Mouse (Mus musculus) retina, adult 2 months (tissue): ENCODE results near the gene Gpn3.

Experiments
- DNase-seq: peaks from one replicate; pipeline ENCODE4 v3.0.0-alpha.2; 2012; ENCODE audit warnings: low read depth, low spot score

Gpn3 gene

DNA sequence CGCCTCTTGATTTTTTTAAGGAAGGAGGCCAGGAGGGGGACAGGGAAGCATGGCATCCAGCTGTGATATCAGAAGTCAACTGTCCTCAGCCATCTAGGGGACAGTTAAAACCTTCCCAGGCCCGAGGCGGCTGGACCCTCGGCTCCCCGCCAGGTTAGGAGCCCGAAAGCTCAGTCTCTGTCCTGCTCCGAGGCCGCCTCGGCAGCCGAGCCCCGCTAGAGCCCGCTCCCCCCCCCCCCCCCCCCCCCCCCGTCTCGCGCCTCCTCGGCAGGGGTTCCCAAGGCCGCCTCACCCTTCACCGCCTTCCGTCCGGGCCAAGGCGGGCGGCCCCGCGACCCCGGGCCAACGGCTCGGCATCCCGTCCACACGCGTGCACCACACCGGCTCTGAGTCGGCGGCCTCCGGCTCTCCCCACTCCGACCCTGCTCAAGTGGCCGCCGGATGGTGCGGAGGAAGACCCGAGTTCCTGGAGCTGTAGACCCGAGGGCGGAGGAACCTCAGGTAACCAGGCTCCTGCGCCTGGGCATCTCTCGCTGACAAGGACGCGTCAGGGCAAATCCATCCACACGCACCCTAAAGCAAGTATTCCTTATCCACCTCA, at the start of gene Gpn3:
Gpn3 (plus strand) TSS at position 286 of the 601 bp plus-strand sequence.
- no peak for DNase-seq

DNA sequence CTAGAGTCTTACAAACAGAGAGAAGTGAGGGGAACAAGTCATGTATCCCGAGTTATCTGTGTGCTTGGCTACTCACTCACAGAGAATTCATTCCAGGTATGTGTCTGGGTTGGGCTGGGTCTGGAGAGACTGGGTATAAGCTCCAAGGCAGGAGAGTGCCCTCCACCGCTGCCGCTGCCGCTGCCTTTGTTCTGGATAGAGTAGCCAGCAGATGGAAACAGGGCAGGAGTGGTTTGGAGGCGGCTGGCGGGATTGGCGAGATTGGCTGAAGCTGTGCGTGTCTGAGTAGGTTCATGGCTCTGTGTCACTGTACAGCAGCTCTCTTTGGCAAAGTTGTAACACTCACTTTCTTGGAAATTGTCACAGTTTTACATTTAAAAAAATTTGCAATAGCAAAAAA, 48.2 kb upstream of the Gpn3 start:
- no peak for DNase-seq

DNA sequence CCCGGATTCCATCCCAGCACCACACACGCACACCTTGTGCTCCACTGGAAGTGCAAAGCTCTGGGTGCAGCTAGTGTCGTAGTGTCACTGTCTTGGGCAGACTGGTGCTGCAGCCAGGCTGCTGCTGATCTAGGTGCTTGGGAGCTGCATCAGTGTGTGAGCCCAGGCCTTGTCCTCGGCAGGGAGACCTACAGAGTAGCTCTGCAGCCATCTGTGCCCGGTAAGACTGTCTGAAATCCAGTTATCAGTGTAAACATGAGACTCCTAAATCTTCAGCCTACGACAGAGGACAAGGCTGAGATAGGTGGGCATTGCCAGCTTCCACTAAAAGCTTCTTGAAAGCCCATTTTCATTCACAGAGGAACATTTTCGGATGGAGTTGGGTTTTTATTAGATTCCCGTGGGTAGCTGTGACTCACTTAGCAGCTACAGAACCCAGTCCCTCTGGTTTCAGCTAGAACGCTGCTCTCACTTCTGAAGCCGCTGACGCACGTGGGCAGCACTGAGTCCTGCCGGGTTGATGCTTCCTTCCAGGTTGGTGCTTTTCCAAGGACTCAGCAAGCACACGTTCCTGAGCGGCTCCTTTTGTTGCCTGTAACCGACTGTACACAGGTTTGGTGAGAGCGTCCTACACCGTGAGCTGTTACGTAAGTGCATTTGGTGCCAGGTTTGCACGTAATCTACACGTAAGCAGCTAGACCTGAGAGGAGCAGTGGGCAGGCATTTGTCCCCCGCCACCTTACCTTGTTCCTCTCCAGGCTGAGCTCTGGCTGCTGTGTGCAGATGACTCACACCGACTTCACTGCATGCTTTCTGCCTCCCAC, 46.9 kb upstream of the Gpn3 start:
- DNase-seq = no peak

DNA sequence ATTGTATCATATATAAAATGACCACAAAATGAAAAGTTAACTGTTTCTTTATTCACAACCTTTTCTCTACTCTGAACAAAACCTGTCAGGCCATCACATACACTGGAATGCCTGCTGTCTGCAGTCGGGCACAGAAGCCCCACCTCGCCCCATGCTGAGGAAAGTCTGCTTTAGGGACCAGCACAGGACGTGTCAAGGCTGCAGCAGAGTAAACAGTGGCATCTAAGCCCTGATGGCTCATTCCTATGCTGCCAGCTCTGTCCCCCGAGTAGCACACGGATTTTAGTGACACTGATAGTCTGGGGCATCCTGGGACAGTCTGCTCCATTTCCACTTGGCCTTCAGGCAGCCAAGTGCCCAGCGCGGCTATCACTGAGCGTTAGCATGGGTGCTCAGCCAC, 46.2 kb upstream of the Gpn3 start:
- no peak for DNase-seq

DNA sequence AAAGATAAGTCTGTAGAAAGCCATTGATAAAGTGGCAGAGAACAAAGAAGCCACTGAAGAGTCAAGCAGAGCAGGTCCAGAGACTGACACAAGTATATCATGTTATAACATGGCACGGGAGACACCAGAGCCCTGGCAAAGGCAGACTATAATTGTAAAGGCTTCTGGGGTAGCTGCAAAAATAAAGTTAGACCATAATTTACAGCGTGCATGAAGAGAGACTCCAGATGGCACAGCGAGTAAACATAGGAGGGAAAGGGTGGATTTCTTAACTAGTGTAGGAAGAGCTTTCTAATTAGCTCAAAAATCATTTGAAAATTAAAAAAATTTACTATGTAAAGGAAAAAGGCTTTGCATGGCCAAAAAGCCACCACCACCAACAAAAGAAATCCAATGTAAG, 44.4 kb upstream of the Gpn3 start:
- no peak for DNase-seq

DNA sequence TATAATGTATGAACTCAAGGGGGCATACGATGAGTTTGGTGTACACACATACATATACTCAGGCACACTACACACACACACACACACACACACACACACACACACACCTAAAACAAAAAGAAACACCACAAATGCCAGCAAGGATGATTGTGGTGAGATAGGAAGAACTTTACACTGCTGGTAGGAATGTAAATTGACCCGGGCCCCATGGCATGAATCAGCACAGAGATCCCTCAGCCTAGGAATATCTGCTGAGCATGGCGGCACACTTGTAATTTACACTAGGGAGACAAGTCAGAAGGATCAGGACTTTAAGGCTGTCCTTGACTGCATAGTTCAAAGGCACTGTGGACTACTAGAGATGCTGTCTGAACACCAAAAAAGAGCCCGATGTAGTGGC, 41.4 kb upstream of the Gpn3 start:
- DNase-seq = no peak

DNA sequence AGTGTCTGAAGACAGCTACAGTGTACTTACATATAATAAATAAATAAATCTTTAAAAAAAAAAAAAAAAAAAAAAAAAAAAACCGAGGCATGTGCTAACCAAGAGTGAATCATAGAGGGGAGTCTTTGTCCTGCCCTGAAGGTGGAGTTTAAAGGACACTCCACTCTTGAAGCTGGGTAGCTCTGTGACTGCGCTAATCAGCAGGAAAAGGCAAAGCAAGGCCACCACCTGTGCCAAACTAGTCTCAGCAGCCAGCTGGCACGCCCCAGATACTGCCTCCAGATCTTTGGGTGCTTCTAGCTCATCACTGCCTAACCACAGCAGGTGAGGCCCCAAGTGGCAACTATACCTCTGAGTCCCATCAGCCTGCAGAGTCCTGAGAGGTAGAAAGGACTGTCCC, 37.0 kb upstream of the Gpn3 start:
- DNase-seq = no peak

DNA sequence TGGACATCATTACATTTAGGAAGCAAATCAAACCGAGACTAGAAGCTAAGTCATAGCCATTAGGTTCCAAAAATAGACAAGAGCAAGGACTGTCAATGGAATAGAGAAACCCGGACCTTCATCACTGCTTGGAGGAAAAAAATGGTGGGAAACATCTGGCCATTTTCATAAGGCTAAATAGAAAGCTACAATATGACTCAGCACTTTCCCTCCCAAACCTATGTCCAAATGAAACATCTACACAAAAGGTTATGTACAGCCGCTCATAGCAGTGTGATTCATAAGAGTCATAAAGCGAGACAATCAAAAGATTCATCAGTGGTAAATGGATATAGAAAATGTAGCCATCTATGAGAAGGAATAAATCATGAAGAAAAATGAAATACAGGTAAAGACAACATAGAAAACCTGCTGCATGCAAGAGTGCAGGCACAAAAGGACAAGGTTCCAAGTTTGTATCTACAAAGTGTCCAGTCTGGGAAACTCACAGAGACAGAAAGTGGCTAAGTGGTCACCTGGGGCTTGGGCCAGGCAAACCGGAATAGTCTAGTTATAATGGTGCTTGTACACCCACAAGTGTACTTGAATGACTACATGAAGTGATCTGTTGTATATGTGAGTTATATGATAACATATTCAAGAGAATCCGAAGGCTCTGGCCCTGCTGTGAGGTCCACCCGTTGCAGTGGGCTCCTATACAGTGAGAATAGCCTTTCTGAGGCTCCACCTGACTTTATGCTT, 35.0 kb upstream of the Gpn3 start:
- DNase-seq = no peak

DNA sequence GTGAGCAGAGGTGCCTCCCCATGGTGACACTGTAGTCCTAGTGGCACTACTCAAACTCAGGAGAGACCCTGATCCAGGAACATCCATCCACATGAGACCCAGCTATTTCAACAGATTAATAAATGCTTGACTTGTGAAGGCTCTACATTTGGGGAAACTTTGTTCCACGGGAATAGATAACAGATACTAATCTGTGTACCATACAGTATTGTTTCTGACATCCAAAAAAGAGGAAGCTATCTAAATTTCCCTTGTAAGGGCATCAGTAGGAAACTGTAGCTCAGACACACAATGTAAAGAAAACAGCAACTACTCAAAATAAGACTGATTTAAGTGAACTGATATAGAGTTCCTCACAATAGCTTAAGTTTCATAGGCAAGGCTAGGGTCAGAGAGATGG, 28.8 kb upstream of the Gpn3 start:
- no peak for DNase-seq

DNA sequence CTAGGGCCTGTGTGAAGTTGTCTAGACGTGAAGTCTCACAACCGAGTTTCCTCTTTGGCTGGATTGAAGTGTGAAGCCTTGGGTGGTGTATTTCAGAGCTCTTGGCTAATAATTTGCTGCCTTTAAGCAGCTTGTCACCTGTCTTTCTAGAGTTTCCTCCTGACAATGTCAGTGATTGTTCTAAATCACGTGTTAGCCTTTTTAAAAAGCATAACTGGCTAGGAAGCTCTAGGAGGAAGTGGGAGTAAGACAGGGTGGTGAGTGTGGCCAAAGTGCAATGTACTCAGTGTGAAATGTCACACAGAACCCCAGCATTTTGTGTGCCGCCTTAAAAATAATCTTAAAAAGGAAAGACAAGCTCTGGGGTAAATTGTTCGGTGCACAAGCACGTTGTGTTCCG, 27.9 kb upstream of the Gpn3 start:
- DNase-seq = no peak

DNA sequence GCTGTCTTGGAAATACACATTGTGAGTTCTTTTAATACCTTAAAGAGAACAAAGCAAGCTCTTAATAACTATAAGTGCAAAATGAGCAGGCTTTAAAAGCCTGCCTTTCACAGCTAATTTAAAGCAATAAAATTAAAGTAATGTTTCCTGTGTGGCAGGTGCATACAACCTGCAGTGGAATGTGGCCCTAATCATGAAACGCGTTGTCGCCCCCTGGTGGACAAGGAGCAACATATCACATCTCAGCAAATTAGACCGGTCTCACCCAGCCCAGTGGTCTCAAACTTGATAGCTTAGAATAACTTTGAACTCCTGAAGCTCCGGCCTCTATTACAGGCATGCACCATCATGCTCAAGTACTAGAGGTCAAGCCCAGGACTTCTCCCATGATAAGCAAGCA, 27.4 kb upstream of the Gpn3 start:
- peak; percentile 65 for DNase-seq

DNA sequence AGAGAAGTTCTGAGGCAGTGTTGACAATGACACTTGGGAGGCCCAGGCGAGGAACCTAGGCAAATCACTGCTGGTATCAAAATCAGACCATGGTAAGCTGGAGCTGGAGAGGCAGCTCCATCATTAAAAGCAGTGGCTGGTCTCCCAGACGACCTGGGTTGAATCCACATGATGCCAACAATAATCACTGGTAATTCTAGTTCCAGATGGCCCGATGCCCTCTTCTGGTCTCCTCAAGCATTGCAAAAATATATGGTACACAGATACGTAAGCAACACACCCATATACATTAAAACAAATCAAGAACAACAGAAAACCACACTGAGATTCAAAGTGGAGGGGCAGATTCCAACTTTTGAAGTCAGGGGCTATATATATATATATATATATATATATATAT, 25.9 kb upstream of the Gpn3 start:
- DNase-seq = no peak

DNA sequence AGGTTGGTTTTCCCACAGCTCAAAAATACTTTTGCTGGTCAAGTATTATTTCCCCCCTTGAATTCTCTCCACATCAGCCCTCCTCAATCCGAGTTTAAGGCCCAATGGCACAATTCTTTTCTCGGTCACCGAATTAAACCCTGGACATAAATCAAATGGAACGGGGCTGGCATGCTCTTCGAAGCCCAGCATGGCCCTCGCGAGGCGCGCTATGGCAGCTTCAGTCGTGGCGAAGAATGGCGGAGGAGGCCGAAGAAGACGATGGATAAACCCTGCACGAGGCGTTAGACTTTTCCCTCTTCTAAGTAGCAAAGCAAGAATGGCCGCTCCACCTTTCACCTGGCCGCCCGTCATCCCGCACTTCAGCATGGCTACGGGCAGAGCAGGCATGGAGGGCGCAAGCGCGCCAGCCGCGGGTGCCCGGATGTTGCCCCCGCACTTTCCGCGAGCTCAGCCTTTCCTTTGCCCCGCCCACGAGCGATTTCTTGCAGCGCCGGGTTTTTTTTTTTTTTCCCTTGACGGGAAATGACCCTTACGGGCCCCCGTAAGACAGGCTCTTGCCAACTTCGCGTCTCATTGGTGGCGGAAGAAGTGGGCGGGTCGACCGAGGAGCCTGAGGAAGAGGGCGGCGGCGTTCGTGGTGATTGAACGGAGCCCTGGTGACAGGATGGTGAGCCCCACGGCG, 17.7 kb upstream of the Gpn3 start, which contains the start of the genes Rad9b and Vps29:
Rad9b (minus strand) TSS at position 427 of the 685 bp plus-strand sequence.
Vps29 (plus strand) TSS at position 563 of the 685 bp plus-strand sequence.
- peak; percentile 100 for DNase-seq

DNA sequence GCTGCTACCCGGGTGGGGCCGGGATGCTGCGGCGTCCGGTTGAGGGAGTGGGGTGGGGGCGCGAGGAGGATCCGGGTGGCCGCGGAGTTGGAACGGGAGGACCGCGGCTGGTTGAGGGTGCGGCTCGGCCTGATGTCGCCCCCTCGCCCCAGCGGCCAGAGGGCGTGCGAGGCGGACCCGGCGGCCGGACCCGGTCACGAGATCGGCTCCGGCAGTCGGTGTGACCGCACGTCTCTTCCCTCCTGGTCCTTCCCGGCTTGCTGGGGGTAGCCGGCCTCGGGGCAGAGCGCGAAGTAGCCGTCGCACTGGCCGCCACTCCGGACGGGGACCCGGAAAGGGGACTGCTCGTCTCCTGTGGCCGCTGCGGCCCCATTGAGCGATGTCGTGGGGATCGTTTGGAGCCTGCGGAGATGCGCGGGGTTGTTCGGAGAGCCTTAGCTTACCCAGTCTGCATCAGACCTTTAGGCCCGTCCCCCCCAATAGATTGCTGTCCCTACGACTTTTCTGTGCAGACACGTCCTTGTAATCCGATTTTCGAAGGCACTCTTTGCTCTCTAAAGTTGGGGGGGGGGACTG, 17.1 kb upstream of the Gpn3 start:
- DNase-seq = no peak

DNA sequence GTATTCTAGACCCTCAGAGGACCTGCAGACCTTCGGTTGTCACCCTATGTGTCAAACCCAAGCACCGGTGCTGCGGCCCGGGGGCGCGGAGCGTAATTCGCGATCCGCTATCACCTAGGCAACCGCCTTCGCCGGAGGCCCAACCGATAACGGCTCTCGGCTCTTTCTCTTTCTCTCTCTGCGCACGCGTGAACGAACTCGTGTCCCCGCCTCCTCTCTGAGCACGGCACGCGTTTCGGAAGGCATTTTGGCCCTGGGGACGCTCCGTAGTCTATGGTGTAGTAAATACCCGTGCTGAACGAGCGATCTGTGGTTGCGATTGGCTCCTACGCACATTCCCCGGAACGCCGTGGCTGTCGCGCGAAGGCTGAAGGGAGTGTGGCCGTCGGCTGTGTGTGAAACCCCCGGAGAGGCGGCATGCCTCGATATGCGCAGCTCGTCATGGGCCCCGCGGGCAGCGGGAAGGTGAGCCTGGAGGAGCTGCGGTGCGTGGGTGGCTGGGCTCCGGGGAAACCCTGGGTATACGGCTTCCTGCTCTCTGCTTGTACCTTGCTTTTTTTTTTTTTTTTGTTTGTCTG, 605 bp downstream of the Gpn3 start, which contains the start of gene Fam216a:
Fam216a (minus strand) TSS at position 173 of the 578 bp plus-strand sequence.
- DNase-seq = peak; percentile 99

DNA sequence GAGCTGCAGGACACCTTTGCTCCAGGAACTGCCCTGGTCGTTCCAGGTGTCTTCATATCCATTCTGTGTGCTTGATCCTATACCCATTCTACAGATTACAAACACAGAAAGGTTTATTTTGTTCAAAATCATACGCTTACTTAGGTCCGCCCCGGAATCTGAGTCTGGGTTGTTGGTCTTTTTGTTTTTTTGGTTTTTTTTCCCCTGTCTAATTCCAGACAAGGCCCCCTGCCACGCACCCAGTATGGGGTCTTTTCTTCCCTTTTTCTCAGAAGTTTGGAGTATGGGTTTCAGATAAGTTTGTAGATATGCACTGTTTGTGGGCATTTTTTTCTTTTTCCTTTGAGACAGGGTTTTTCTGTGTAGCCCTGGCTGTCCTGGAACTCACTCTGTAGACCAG, 1.2 kb downstream of the Gpn3 start:
- DNase-seq = no peak

DNA sequence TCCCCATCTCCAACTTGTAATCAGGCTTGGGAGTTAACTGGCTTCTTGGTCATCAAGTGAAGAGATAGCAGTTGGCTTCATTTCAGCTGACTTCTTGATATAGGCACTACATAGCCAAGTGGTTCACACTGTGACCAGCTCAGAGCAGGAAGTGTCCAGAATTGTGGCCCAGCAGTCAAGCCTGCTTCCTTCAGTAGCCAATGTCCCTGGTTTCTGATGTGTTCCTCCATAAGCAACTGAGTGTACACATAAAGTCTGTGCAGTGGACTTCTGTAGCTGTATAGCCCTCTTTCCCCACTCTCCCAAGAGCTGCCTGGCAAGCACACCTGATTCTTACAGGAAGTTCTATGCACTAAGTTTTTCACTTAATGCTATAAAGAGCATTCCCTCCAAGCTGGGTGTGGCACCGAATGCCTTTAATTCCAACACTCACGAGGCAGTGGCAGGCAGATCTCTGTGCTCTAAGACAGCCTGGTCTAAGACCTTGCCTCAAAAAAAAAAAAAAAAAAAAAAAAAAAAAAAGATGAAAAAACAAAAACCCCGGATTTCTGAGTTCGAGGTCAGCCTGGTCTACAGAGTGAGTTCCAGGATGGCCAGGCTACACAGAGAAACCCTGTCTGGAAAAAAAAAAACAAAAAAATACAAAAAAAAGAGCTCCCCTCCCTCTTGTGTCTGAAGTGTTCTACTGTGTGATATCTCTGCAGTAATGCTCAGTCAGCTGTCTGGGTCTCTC, 5.6 kb downstream of the Gpn3 start:
- no peak for DNase-seq

DNA sequence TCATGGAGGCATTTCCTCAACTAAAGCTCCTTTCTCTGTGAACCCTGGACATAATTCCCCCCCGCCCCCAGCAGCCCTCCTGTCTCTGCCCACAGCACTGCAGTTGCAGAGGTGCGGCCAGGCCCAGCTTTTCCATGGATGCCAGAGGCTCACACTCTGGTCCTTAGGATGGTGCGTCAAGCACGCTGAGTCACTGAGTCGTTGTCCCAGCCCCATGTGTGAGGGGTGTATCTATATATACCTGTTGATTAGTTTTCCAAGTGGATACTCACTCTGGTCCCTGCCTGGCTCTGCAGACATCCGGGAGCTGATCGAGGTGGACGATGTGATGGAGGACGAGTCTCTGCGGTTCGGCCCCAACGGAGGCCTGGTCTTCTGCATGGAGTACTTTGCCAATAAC, 6.5 kb downstream of the Gpn3 start:
- DNase-seq = no peak

DNA sequence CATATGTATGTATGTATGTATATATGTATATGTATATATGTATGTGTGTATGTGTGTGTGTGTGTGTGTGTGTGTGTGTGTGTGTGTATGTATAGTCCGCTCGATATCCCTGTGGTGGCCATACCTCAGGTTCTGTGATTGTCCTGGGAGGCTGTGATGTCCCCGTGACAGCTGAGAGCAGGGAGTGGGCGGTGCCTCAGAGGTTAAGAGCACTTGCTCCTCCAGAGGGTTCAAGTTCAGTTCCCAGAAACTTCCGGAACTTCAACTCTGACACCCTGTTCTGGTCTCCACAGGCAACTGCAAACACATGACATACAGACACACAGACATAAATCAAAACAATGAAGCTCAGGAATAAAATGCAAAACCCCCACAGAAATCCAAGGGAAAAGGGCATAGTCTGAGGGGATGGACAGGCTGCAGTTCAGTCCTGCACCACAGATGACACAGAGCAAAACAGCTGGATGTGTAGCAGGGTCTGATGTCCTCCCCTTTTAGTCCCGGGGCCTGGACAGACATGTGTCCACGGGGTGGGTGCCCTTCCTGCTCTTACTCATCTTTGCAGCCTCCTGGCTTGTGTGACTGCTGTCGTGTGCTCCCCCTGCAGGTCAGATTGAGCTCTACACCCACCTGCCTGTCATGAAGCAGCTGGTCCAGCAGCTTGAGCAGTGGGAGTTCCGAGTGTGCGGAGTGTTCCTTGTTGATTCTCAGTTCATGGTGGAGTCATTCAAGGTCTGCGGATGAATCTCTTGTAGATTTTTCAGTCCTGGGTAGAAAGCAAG, 7.9 kb downstream of the Gpn3 start:
- peak; percentile 62 for DNase-seq

DNA sequence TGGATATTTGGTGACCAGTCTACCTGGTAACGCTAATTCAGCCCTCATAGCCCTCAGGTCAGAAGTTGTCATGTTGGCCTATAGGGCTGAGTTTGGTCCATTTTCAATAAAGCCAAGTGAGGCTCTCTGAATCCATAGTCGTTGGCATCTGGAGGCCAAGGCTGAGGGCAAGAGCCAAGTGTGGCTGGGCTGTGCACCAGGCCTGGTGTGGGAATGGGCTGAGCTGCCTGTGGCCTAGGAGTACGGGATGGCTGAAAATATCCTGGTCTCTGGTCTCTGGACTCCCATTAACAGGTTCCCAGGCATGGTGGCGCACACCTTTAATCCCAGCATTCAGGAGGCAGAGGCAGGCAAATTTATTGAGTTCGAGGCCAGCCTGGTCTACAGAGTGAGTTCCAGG, 18.3 kb downstream of the Gpn3 start:
- DNase-seq = no peak
